20 mouse cellular contexts compared by ENCODE assay signal in the genomic region with DNA sequence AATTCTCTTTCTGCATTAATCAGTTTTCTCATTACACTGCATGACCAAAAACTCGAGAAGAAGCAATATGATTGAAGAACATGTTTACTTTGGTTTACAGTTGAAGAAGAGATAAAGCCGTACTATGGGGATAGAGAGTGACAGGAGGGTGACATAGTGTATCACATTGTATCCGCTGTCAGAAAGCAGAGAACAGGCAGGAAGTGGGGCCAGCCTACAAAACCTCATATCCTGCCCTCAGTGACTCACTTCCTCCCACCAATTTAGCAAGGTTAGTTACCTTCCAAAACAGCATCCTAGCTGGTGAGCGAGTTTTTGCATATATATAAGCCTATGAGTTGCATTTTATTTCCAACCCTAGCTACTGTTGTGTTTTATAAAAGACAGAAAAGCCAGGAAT.
"Had no signal": no experiment of that assay in that cellular context is flagged by ENCODE, and none has a peak within 500 bp of the region (broad histone marks: within the 10 kb centered on the region; RNA-seq: fewer than 3 reads in every experiment).

No protein-coding gene starts in this region.

- DNase-seq: cerebellum, adult 8-10 months; cerebellum, adult 9-10 months; cerebellum, adult 9-11 months; cerebellum, postnatal 14 days; cerebellum, postnatal 25 days; cerebellum, postnatal 36 days; embryo, embryonic 11 days; forebrain, postnatal 0 days; gastrocnemius, adult 2 months; gastrocnemius, postnatal 10 days; gastrocnemius, postnatal 14 days; gastrocnemius, postnatal 25 days; gastrocnemius, postnatal 36 days; heart, adult 11 months; heart, adult 18-20 months; heart, adult 2 months had no signal

- ATAC-seq: forebrain, embryonic 13.5 days; forebrain, embryonic 14.5 days; forebrain, embryonic 15.5 days; forebrain, embryonic 16.5 days; forebrain, postnatal 0 days had no signal
